Comparison of ENCODE assay signal across 13 mouse cellular contexts in genomic region chr15:101458361-101458930, GRCm38 (mm10). TPM values are rescaled to one million over a fixed set of nuclear protein-coding genes. Genes with fewer than 3 reads are reported as not detected.
DNase-seq lines count a peak whose midpoint lies in the region.
"Had no signal": no experiment of that assay in that cellular context is flagged by ENCODE, and none has a peak within 500 bp of the region (broad histone marks: within the 10 kb centered on the region; RNA-seq: fewer than 3 reads in every experiment).

No protein-coding gene starts in this region.

- intact Hi-C loops in gastrocnemius, postnatal 14 days (cut with DNase I; ENCODE audit: low total_unique reads): no loop called here
- intact Hi-C loops in gastrocnemius, postnatal 36 days (cut with DNase I): no loop called here

- peak; percentile 17 for DNase-seq in gastrocnemius, postnatal 14 days
- DNase-seq in gastrocnemius, postnatal 36 days: no peak
- DNase-seq in 3T3-L1 (ENCODE audit: low read depth, low spot score): peak; percentile 93
- peak; percentile 76 for DNase-seq in Muller cell, postnatal 12 days (ENCODE audit: inconsistent ontology term)
- peak; percentile 19 to 21 for DNase-seq in kidney, adult 8-10 months
- no peak for DNase-seq in thymus, postnatal 0 days (ENCODE audit: low spot score)
- no peak for DNase-seq in layer of hippocampus, adult 8-10 months (ENCODE audit: low spot score in 2 of 2)
- DNase-seq: heart, adult 11 months had no signal

RNA-seq across cellular contexts. Expression of gene Krt81, which starts 5.1 kb away (rescaled TPM):
- total RNA-seq in gastrocnemius, postnatal 14 days (2021): not detected
- not detected for total RNA-seq in gastrocnemius, postnatal 36 days (2021)
- polyA plus RNA-seq in thymus, postnatal 0 days (2015; fragmentation: Nextera tagmentation; extraction: Ambion mirVana): 0.47 and 0.48 TPM in 2 replicates
- not detected for total RNA-seq in layer of hippocampus, adult 8-10 months (2022)
- total RNA-seq: left cerebral cortex, postnatal 14 days; MEL had no signal
- polyA plus RNA-seq: intestine, embryonic 15.5 days; liver, embryonic 16.5 days had no signal

RNA-seq across cellular contexts. Expression of gene Krt88, which starts 10.9 kb away (rescaled TPM):
- not detected for total RNA-seq in gastrocnemius, postnatal 14 days (2021)
- not detected for total RNA-seq in gastrocnemius, postnatal 36 days (2021)
- polyA plus RNA-seq in thymus, postnatal 0 days (2015; fragmentation: Nextera tagmentation; extraction: Ambion mirVana): 0.28 TPM in 1 of 2 replicates, not detected in the other
- total RNA-seq in layer of hippocampus, adult 8-10 months (2022): not detected
- total RNA-seq: left cerebral cortex, postnatal 14 days; MEL had no signal
- polyA plus RNA-seq: embryonic facial prominence, embryonic 15.5 days; intestine, embryonic 15.5 days; liver, embryonic 16.5 days had no signal

RNA-seq across cellular contexts. Expression of gene Krt86, which starts 14.8 kb away (rescaled TPM):
- not detected for total RNA-seq in gastrocnemius, postnatal 14 days (2021)
- total RNA-seq in gastrocnemius, postnatal 36 days (2021): not detected
- polyA plus RNA-seq in thymus, postnatal 0 days (2015; fragmentation: Nextera tagmentation; extraction: Ambion mirVana): 0.28 and 0.46 TPM in 2 replicates
- not detected for total RNA-seq in layer of hippocampus, adult 8-10 months (2022)
- total RNA-seq: left cerebral cortex, postnatal 14 days; MEL had no signal
- polyA plus RNA-seq: intestine, embryonic 15.5 days; liver, embryonic 16.5 days had no signal

RNA-seq across cellular contexts. Expression of gene Krt87, which starts 19.8 kb away (rescaled TPM):
- not detected for total RNA-seq in gastrocnemius, postnatal 14 days (2021)
- total RNA-seq in gastrocnemius, postnatal 36 days (2021): not detected
- 0.51 and 0.91 TPM in 2 replicates for polyA plus RNA-seq in thymus, postnatal 0 days (2015; fragmentation: Nextera tagmentation; extraction: Ambion mirVana)
- under 1 TPM; 0.23 to 0.52 (median 0.35) TPM for total RNA-seq in layer of hippocampus, adult 8-10 months (2022)
- total RNA-seq: MEL had no signal
- polyA plus RNA-seq: liver, embryonic 16.5 days had no signal

RNA-seq across cellular contexts. Expression of gene Krt83, which starts 32.9 kb away (rescaled TPM):
- under 1 TPM in 1 of 2 experiments, not detected in 1; 0.14 TPM for total RNA-seq in gastrocnemius, postnatal 14 days (2021)
- not detected for total RNA-seq in gastrocnemius, postnatal 36 days (2021)
- 1.0 and 1.7 TPM in 2 replicates for polyA plus RNA-seq in thymus, postnatal 0 days (2015; fragmentation: Nextera tagmentation; extraction: Ambion mirVana)
- not detected for total RNA-seq in layer of hippocampus, adult 8-10 months (2022)
- total RNA-seq: left cerebral cortex, postnatal 14 days; MEL had no signal

Comparison
In these comparisons a context has a peak if more than half of its experiments do, and no peak if none do; other contexts are left out.
1. DNase-seq: peak in gastrocnemius, postnatal 14 days (single experiment), 3T3-L1 (single experiment), Muller cell, postnatal 12 days (single experiment) and kidney, adult 8-10 months (2 of 2); none in gastrocnemius, postnatal 36 days (0 of 2), thymus, postnatal 0 days (single experiment) and layer of hippocampus, adult 8-10 months (0 of 2).